Mouse (Mus musculus): ENCODE data around the gene Metap1d.

The Metap1d gene

DNA sequence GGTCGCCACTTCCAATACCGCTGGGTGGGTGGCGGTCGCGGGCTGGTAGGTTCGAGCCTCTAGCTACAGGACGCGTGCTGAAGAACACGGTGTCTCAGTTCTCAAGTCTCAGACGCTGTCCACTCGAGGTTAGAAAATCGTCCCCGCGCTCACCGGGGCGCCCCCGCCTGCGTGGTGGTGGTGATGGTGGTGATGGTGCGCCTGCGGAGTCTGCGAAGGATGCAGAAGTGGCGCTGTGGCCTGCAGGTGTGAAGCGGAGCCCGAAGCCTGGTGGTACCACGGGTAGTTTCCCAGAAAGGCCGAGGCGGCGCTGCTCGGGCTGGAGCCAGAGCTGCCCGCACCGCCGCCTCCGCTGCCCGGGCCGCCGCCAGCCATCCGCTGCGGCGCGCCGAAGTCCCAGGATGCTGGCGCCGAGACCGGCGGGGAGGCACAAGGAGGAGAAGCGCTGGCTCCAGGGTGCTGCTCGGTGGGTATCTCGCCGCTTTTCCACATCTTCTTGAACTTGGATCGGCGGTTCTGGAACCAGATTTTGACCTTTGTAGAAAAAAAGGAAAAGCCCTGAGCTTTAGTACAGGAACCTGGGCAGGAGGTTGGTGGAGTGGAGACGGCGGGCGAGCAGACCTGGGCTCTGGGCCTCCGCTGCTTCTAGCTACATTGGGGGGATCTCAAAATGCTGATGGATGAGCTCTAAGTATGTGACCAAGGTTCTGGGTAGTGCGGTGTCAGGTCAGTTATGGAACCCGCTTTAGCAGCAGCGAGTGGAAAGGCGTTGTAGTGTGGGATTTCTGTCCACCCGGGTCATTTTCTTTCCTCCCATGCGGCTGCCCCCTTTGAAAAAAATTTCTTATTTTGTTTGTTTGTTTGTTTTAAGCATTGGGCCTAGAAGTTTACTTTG is 91.6 kb downstream of the Metap1d start:
- no peak for DNase-seq (ENCODE audit: low spot score in 2 of 2)

DNA sequence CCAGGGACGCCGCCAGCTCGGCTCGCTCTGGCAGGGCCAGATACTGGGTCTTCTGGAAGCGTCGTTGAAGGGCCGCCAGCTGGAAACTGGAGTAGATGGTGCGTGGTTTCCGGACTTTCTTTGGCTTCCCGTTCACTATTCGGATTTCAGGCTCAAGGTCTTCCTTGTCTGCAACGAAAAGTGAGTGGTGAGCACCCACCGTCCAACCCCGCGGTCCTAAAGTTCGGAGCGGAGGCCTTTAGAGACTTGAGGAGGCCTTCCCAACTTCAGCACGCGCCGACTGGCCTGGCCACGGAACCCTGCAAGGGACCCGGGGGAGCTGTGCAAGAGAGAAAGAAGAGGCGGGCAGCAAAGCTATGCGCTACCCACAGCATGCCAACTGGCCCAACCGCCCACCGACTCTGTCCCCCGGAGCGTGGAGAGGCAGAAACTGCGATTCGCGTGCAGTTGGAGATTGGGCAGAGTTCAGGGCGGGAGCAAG is 92.4 kb downstream of the Metap1d start:
- DNase-seq (ENCODE audit: low spot score in 2 of 2): no peak

DNA sequence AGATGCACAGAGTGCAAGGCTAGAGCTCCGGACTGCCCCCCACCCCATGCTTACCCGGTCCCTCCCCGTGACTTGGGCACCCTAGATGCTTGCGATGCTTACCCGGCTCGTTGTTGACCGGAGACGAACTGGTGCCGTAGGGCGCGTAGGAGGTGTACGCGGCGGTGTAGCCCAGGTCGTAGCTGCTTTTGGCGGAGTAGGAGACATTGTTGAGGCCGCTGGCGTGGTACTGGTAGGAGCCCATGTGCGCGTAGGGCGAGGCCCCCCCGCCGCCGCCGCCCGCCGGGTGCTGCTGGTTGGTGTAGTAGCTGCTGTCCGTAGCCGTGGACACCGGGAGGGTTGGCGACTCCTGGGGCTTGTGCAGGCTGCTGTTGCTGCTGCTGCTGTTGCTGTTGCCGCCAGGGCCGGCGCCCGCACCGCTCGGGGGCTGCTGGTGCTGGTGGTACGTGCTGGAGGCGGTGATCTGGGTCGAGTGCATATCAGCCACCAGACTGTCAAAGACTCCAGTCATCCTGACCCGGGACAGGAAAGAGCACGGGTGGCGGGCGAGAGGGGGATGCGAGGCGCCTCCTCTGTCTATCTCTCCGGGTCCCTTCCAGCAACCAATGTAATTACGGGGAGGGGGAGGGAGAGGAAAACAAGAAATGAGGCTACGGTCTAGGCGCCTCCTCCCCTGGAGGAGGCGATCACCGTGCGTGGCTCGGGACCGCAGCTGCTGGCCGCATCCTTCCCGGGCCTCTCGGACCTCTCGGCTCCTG is 93.0 kb downstream of the Metap1d start:
- no peak for DNase-seq (ENCODE audit: low spot score in 2 of 2)

DNA sequence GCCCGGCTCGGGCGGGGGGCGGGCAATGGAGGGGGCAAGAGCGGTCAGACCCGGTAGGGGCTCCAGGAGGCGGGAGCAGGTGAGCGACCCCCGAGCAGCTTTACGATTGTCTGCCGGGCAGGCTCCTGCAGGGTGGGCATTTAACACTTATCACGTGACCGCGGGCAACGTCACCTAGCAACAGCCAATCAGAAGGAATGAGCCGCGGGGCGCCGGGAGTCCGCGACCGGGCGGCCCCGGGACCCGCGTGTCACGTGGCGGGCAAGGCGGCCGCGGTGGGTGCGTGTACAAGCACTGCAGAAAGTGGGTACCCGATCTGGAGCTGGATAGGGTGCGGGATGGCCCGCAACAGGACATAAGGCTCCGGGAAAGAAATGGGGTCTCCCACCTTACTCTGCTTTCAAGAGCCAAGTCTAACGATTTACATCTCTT is 93.6 kb downstream of the Metap1d start, which contains the start of gene Dlx2:
Dlx2 (minus strand) TSS at position 115 of the 432 bp plus-strand sequence.
- DNase-seq (ENCODE audit: low spot score in 2 of 2): no peak

DNA sequence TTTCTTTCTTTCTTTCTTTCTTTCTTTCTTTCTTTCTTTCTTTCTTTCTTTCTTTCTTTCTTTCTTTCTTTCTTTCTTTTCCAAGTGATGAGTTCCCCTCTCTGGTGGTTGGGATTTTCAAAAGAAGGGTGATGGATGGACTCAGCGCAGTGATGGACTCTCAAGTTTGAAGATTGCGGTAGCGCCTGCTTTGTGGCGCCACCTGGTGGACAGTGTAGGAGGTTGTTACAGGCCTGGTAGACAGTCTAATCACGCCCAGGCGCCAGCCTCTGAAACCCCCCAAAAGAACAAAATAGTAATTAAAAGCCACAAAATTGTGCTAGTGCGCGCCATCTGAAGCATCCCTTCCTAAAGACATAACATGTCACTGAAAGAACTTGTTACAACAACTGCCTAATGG is 94.8 kb downstream of the Metap1d start:
- no peak for DNase-seq (ENCODE audit: low spot score in 2 of 2)

DNA sequence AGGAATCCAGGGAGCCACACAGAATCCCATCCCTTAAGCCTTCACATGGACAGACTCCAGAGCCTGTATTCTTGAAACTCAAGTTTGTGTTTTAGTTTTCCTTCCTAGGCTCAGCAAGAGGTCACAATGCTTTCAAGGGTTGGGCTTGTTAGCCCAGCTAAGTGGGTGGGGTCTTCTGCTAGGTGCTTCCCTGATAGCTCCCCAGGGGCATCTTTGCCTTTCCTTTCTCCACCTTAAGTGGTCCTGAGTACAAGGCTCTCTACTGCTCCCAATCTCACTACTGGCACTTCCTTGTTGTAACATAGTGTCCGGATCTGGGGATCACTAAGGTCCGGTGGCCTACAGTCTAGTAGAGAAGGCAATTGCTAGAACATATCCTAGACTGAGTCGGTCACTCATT is 97.3 kb downstream of the Metap1d start:
- DNase-seq (ENCODE audit: low spot score in 2 of 2): no peak

DNA sequence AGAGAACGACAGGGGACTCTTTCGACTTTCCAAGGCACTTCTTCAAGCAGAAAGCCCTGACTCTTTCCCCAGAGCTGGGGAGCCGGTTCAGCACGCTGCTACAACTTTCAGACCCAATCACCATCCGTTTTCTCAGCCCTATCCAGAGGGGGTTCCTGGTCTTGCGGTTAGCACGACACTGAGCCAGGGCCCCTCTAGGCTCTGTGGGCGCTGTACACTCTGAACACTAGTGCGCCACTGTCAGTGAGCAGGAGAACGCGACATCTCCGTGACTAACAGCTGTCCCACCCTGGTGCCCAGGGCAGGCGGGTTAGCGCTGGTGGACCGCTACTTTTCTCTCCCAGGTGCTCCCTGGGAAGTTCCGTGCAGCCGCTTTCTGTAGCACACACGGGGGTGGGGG is 98.6 kb downstream of the Metap1d start:
- no peak for DNase-seq (ENCODE audit: low spot score in 2 of 2)

DNA sequence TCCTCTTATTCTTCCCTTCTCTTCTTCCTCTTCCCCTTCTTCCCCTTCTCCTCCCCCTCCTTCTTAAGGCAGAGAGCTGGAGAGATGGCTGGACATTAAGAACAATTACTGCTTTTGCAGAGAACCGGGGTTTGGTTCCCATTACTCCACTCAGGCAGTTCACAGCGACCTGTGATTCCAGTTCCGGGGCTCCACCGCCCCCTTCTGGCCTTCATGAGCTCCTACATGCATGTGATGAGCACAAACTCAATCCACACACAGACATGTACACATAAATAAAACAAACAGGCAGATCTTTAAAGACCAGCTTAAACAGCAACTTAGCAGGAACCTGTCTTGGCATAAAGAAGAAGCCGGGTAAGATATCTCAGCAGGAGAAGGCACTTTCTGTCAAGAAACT is 103.0 kb downstream of the Metap1d start:
- DNase-seq (ENCODE audit: low spot score in 2 of 2): no peak

DNA sequence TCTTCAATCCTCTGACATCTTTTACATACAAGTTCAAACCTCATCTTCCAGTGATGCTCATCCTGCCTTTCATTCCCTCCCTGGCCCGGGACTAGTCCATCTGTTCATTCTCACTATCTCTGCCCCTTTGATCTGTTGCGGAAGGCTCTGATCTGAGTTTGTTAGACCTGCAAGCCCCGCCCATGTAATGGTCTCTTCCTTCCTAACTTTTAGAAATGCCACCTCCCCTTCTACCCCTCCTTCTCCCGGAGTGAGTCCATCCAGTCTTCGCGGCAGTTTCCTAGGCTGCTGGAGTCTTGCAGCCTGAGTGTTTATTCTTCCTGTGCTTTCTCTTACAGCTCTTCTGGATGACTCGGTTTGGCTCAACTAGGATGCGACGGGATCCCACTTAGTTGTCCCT is 113.4 kb downstream of the Metap1d start:
- DNase-seq (ENCODE audit: low spot score in 2 of 2): no peak

DNA sequence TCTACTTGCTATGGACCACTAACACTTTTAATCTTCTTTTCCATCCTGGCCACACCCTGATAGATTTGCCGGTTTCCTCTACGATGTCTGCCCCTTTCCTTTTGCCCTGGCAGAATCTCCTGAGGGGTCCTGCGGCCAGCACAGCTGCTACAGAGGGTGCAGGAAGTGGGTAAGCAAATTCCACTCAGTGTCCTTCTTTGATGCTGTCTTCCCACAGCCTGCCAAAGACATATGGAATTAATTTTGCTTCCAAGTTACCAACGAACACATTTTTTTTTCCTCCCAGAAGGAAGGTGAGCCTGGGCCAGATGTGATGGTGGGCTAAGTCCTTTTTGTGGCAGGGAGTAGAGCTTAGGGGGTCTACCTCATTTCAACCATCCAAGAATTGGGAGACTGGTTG is 120.7 kb downstream of the Metap1d start:
- DNase-seq (ENCODE audit: low spot score in 2 of 2): no peak

All from left cerebral cortex, adult 9 months (tissue).